Mouse (Mus musculus): ENCODE data around the gene T. TPM values are rescaled to one million over a fixed set of nuclear protein-coding genes. Genes with fewer than 3 reads are reported as not detected.

Gene T
- total RNA-seq, 2 experiments from 2014 or later, result not detected

- no peak for ATAC-seq (replicated peaks; ENCODE audit: low FRiP score, poor library complexity, severe bottlenecking)
Measured at GRCm38 (mm10) chr17:8432179-8432800, 1.9 kb upstream of the T start.

- ATAC-seq (replicated peaks; ENCODE audit: low FRiP score, poor library complexity, severe bottlenecking), result no peak
Measured at GRCm38 (mm10) chr17:8433121-8433977, 874 bp upstream of the T start.

GRCm38 (mm10) chr17:8436184-8436583, 2.0 kb downstream of the T start:
- ATAC-seq (replicated peaks; ENCODE audit: low FRiP score, poor library complexity, severe bottlenecking), result no peak

GRCm38 (mm10) chr17:8444062-8444461, 9.8 kb downstream of the T start:
- no peak for ATAC-seq (replicated peaks; ENCODE audit: low FRiP score, poor library complexity, severe bottlenecking)

- ATAC-seq (replicated peaks; ENCODE audit: low FRiP score, poor library complexity, severe bottlenecking), result no peak
Measured at GRCm38 (mm10) chr17:8447676-8448192, 13.5 kb downstream of the T start.

- ATAC-seq (replicated peaks; ENCODE audit: low FRiP score, poor library complexity, severe bottlenecking), result no peak
Measured at GRCm38 (mm10) chr17:8448324-8448723, 14.1 kb downstream of the T start.

GRCm38 (mm10) chr17:8455196-8455595, 21.0 kb downstream of the T start:
- ATAC-seq (replicated peaks; ENCODE audit: low FRiP score, poor library complexity, severe bottlenecking), result no peak

GRCm38 (mm10) chr17:8455601-8456000, 21.4 kb downstream of the T start:
- no peak for ATAC-seq (replicated peaks; ENCODE audit: low FRiP score, poor library complexity, severe bottlenecking)

- no peak for ATAC-seq (replicated peaks; ENCODE audit: low FRiP score, poor library complexity, severe bottlenecking)
Measured at GRCm38 (mm10) chr17:8456856-8457460, 22.7 kb downstream of the T start.

- no peak for ATAC-seq (replicated peaks; ENCODE audit: low FRiP score, poor library complexity, severe bottlenecking)
Measured at GRCm38 (mm10) chr17:8461568-8461967, 27.3 kb downstream of the T start.

GRCm38 (mm10) chr17:8463482-8464128, 29.4 kb downstream of the T start:
- ATAC-seq (replicated peaks; ENCODE audit: low FRiP score, poor library complexity, severe bottlenecking), result peak; percentile 85

GRCm38 (mm10) chr17:8467771-8468170, 33.5 kb downstream of the T start:
- ATAC-seq (replicated peaks; ENCODE audit: low FRiP score, poor library complexity, severe bottlenecking), result no peak

GRCm38 (mm10) chr17:8468716-8469344, 34.6 kb downstream of the T start:
- peak; percentile 69 for ATAC-seq (replicated peaks; ENCODE audit: low FRiP score, poor library complexity, severe bottlenecking)

- no peak for ATAC-seq (replicated peaks; ENCODE audit: low FRiP score, poor library complexity, severe bottlenecking)
Measured at GRCm38 (mm10) chr17:8478554-8478953, 44.3 kb downstream of the T start.

GRCm38 (mm10) chr17:8479493-8480128, 45.4 kb downstream of the T start:
- ATAC-seq (replicated peaks; ENCODE audit: low FRiP score, poor library complexity, severe bottlenecking), result no peak

- ATAC-seq (replicated peaks; ENCODE audit: low FRiP score, poor library complexity, severe bottlenecking), result no peak
Measured at GRCm38 (mm10) chr17:8481797-8482196, 47.6 kb downstream of the T start.

- ATAC-seq (replicated peaks; ENCODE audit: low FRiP score, poor library complexity, severe bottlenecking), result no peak
Measured at GRCm38 (mm10) chr17:8482876-8483275, 48.7 kb downstream of the T start.

GRCm38 (mm10) chr17:8484246-8484645, 50.0 kb downstream of the T start:
- no peak for ATAC-seq (replicated peaks; ENCODE audit: low FRiP score, poor library complexity, severe bottlenecking)

- ATAC-seq (replicated peaks; ENCODE audit: low FRiP score, poor library complexity, severe bottlenecking), result no peak
Measured at GRCm38 (mm10) chr17:8485146-8485545, 50.9 kb downstream of the T start.

Data from erythroblast, adult 5-6 weeks (primary cell).